Mouse (Mus musculus) forebrain, embryonic 13.5 days (tissue): ENCODE data around the gene Olfr750. TPM values are rescaled to one million over a fixed set of nuclear protein-coding genes. Genes with fewer than 3 reads are reported as not detected.

Source experiments
- ATAC-seq: fragments of 200-750 bp; cut with Nextera tagmentation; 2 replicates; pipeline ENCODE4 v1.8.0; 2017
- H3K27ac ChIP-seq: fragments of 300-500 bp; sonication (generic); 2 replicates; pipeline ENCODE4 v1.5.1; 2015; ENCODE audit warnings: inconsistent platforms, mild to moderate bottlenecking, moderate library complexity
- H3K27me3 ChIP-seq: fragments of 300-500 bp; sonication (generic); 2 replicates; pipeline ENCODE4 v1.6.1; 2015; ENCODE audit warnings: mild to moderate bottlenecking, inconsistent platforms
- H3K36me3 ChIP-seq: fragments of 300-500 bp; sonication (generic); 2 replicates; pipeline ENCODE4 v1.6.1; 2015; ENCODE audit warnings: mild to moderate bottlenecking, inconsistent platforms; ENCODE audit not compliant: poor library complexity, severe bottlenecking
- H3K4me1 ChIP-seq: fragments of 300-500 bp; sonication (generic); 2 replicates; pipeline ENCODE4 v1.6.1; 2015; ENCODE audit warnings: inconsistent platforms
- H3K4me2 ChIP-seq: fragments of 300-500 bp; sonication (generic); 2 replicates; pipeline ENCODE4 v1.6.1; 2015; ENCODE audit warnings: inconsistent platforms, mild to moderate bottlenecking, moderate library complexity
- H3K4me3 ChIP-seq: fragments of 300-500 bp; sonication (generic); 2 replicates; pipeline ENCODE4 v1.5.1; 2015; ENCODE audit warnings: mild to moderate bottlenecking, inconsistent platforms
- H3K9ac ChIP-seq: fragments of 300-500 bp; sonication (generic); 2 replicates; pipeline ENCODE4 v1.6.1; 2015; ENCODE audit warnings: mild to moderate bottlenecking, inconsistent platforms
- H3K9me3 ChIP-seq: fragments of 300-500 bp; sonication (generic); replicated peaks from 2 replicates; pipeline ENCODE4 v1.6.1; 2016; ENCODE audit warnings: inconsistent platforms
- WGBS: fragments of 180-500 bp; shearing (Covaris S2); methylation state at CpG from one replicate; pipeline ENCODE4 v1.1.7; 2015; 5-methylcytosine and 5-hydroxymethylcytosine counted together
- polyA plus RNA-seq: library from polyadenylated mRNA; unstranded; fragments of >200 nt; fragmentation: Nextera tagmentation; extraction: Ambion mirVana; gene quantifications from 2 replicates; pipeline ENCODE4 v1.2.1, GENCODE M21; 2015

Gene Olfr750
- polyA plus RNA-seq, 1 experiment from 2014 or later: not detected

GRCm38 (mm10) chr14:51085086-51085485, 10.9 kb upstream of the Olfr750 start:
- Histone ChIP-seq H3K36me3 (no peaks in the 10 kb centered on the region), H3K4me3 (no peak overlapping the region), H3K4me1 (peaks cover 19% of the 10 kb centered on the region; the same call in 1 of the 2 replicates), H3K27ac (no peak overlapping the region), H3K9me3 (no peaks in the 10 kb centered on the region), H3K9ac (no peak overlapping the region), H3K4me2 (no peak overlapping the region), H3K27me3 (peaks cover 25% of the 10 kb centered on the region; the same call in 1 of the 2 replicates)
- 81% methylated on average over 2 of the region's 2 CpGs for WGBS
- no peak for ATAC-seq

GRCm38 (mm10) chr14:51083805-51084204, 9.6 kb upstream of the Olfr750 start:
- Histone ChIP-seq H3K36me3 (no peaks in the 10 kb centered on the region), H3K27me3 (peaks cover 28% of the 10 kb centered on the region; the same call in 1 of the 2 replicates), H3K9ac (0 out of 2 replicates have a peak overlapping the region, but pooled peaks have one; percentile 66), H3K27ac (no peak overlapping the region), H3K4me1 (peaks cover 16% of the 10 kb centered on the region; the same call in 1 of the 2 replicates), H3K4me2 (peak overlapping the region; percentile 75), H3K9me3 (no peaks in the 10 kb centered on the region), H3K4me3 (peak overlapping the region; percentile 50)
- ATAC-seq: no peak
- WGBS: 8% methylated on average over 7 of the region's 7 CpGs

- Histone ChIP-seq H3K4me3 (peak overlapping the region; percentile 50), H3K27me3 (peaks cover 28% of the 10 kb centered on the region; the same call in 1 of the 2 replicates), H3K9ac (peak overlapping the region; percentile 66), H3K27ac (no peak overlapping the region), H3K9me3 (no peaks in the 10 kb centered on the region), H3K4me1 (peaks cover 12% of the 10 kb centered on the region; the same call in 1 of the 2 replicates), H3K36me3 (no peaks in the 10 kb centered on the region), H3K4me2 (peak overlapping the region; percentile 75)
- WGBS: 3% methylated on average over 39 of the region's 40 CpGs
- ATAC-seq: peak; percentile 75
Observed at GRCm38 (mm10) chr14:51082599-51083581, 8.7 kb upstream of the Olfr750 start.

GRCm38 (mm10) chr14:51081035-51081434, 6.8 kb upstream of the Olfr750 start:
- H3K4me2 ChIP-seq: no peak overlapping the region
- H3K9ac ChIP-seq: no peak overlapping the region
- peaks cover 28% of the 10 kb centered on the region; the same call in 1 of the 2 replicates for H3K27me3 ChIP-seq
- no peaks in the 10 kb centered on the region for H3K36me3 ChIP-seq
- no peak overlapping the region for H3K27ac ChIP-seq
- no peak for ATAC-seq
- H3K9me3 ChIP-seq: no peaks in the 10 kb centered on the region
- H3K4me1 ChIP-seq: peaks cover 12% of the 10 kb centered on the region; the same call in 1 of the 2 replicates
- 91% methylated on average over 2 of the region's 2 CpGs for WGBS
- H3K4me3 ChIP-seq: no peak overlapping the region

GRCm38 (mm10) chr14:51079180-51079579, 4.9 kb upstream of the Olfr750 start:
- no peak for ATAC-seq
- 91% methylated on average over 1 of the region's 1 CpGs for WGBS
- Histone ChIP-seq H3K27ac (no peak overlapping the region), H3K9ac (no peak overlapping the region), H3K4me1 (peaks cover 12% of the 10 kb centered on the region; the same call in 1 of the 2 replicates), H3K4me3 (no peak overlapping the region), H3K27me3 (peaks cover 25% of the 10 kb centered on the region; the same call in 1 of the 2 replicates), H3K4me2 (no peak overlapping the region), H3K36me3 (no peaks in the 10 kb centered on the region), H3K9me3 (no peaks in the 10 kb centered on the region)

- H3K4me3 ChIP-seq: no peak overlapping the region
- H3K9me3 ChIP-seq: no peaks in the 10 kb centered on the region
- H3K36me3 ChIP-seq: no peaks in the 10 kb centered on the region
- peaks cover 5% of the 10 kb centered on the region; the same call in 1 of the 2 replicates for H3K4me1 ChIP-seq
- H3K27ac ChIP-seq: no peak overlapping the region
- H3K9ac ChIP-seq: no peak overlapping the region
- no peaks in the 10 kb centered on the region for H3K27me3 ChIP-seq
- ATAC-seq: no peak
- H3K4me2 ChIP-seq: no peak overlapping the region
- WGBS: 95% methylated on average over 2 of the region's 2 CpGs
Observed at GRCm38 (mm10) chr14:51069617-51070016, 4.6 kb downstream of the Olfr750 start.

- H3K4me2 ChIP-seq: no peak overlapping the region
- WGBS: 95% methylated on average over 5 of the region's 5 CpGs
Observed at GRCm38 (mm10) chr14:51068956-51069355, 5.3 kb downstream of the Olfr750 start.

GRCm38 (mm10) chr14:51060761-51061160, 13.5 kb downstream of the Olfr750 start:
- no peak for ATAC-seq

More at GRCm38 (mm10) chr14:51068956-51069355, 5.3 kb downstream of the Olfr750 start:
- H3K4me1 ChIP-seq: peaks cover 5% of the 10 kb centered on the region; the same call in 1 of the 2 replicates
- H3K36me3 ChIP-seq: no peaks in the 10 kb centered on the region
- no peaks in the 10 kb centered on the region for H3K27me3 ChIP-seq
- H3K9me3 ChIP-seq: no peaks in the 10 kb centered on the region
- no peak overlapping the region for H3K4me3 ChIP-seq
- no peak overlapping the region for H3K27ac ChIP-seq
- ATAC-seq: no peak
- H3K9ac ChIP-seq: no peak overlapping the region

GRCm38 (mm10) chr14:51057401-51057831, 16.8 kb downstream of the Olfr750 start, which contains the start of gene Rnase12:
Rnase12 (minus strand) TSS chr14:51057661.
- no peak for ATAC-seq
- Histone ChIP-seq H3K4me2 (no peak within 1 kb of the TSS), H3K4me3 (no peak within 1 kb of the TSS), H3K9me3 (no peaks in the 10 kb centered on the region), H3K36me3 (no peaks in the 10 kb centered on the region), H3K4me1 (peaks cover 10% of the 10 kb centered on the region), H3K27me3 (peaks cover 20% of the 10 kb centered on the region; the same call in 1 of the 2 replicates), H3K27ac (no peak within 1 kb of the TSS), H3K9ac (no peak within 1 kb of the TSS)
- 71% methylated on average over 9 of the region's 9 CpGs for WGBS

More at GRCm38 (mm10) chr14:51060761-51061160, 13.5 kb downstream of the Olfr750 start:
- no peaks in the 10 kb centered on the region for H3K36me3 ChIP-seq
- H3K9me3 ChIP-seq: no peaks in the 10 kb centered on the region
- H3K27ac ChIP-seq: no peak overlapping the region
- no peak overlapping the region for H3K4me3 ChIP-seq
- H3K27me3 ChIP-seq: peaks cover 20% of the 10 kb centered on the region; the same call in 1 of the 2 replicates
- H3K9ac ChIP-seq: no peak overlapping the region
- no peak overlapping the region for H3K4me2 ChIP-seq
- WGBS: 87% methylated on average over 5 of the region's 5 CpGs
- no peaks in the 10 kb centered on the region for H3K4me1 ChIP-seq

- H3K9me3 ChIP-seq: no peaks in the 10 kb centered on the region
- no peak for ATAC-seq
- H3K27me3 ChIP-seq: peaks cover 11% of the 10 kb centered on the region; the same call in 1 of the 2 replicates
- H3K36me3 ChIP-seq: no peaks in the 10 kb centered on the region
- peak overlapping the region; percentile 25; the same call in 1 of the 2 replicates for H3K4me2 ChIP-seq
- peaks cover 10% of the 10 kb centered on the region for H3K4me1 ChIP-seq
- H3K4me3 ChIP-seq: no peak overlapping the region
- H3K27ac ChIP-seq: no peak overlapping the region
- WGBS: 17% methylated on average over 13 of the region's 13 CpGs
- no peak overlapping the region for H3K9ac ChIP-seq
Observed at GRCm38 (mm10) chr14:51054243-51055237, 19.7 kb downstream of the Olfr750 start.

- no peak overlapping the region for H3K9ac ChIP-seq
- ATAC-seq: no peak
- WGBS: 38% methylated on average over 5 of the region's 5 CpGs
Observed at GRCm38 (mm10) chr14:51053176-51053575, 21.1 kb downstream of the Olfr750 start.

More at GRCm38 (mm10) chr14:51053176-51053575, 21.1 kb downstream of the Olfr750 start:
- Histone ChIP-seq H3K4me1 (peaks cover 10% of the 10 kb centered on the region), H3K27ac (no peak overlapping the region), H3K4me2 (no peak overlapping the region), H3K27me3 (peaks cover 10% of the 10 kb centered on the region; the same call in 1 of the 2 replicates), H3K9me3 (no peaks in the 10 kb centered on the region), H3K4me3 (no peak overlapping the region), H3K36me3 (no peaks in the 10 kb centered on the region)
